Mouse (Mus musculus) lung, embryonic 16.5 days (tissue): ENCODE data around the gene Lcn4. TPM values are rescaled to one million over a fixed set of nuclear protein-coding genes. Genes with fewer than 3 reads are reported as not detected.
"Not testable (repeated sequence)": the region's sequence is repeated elsewhere in the genome, so short reads cannot be mapped to it uniquely, and the experiment has no call there.

Experiments
- ATAC-seq: fragments of 200-750 bp; cut with Nextera tagmentation; 2 replicates; pipeline ENCODE4 v1.8.0; 2017; ENCODE audit warnings: low read depth, mild to moderate bottlenecking, moderate library complexity
- H3K27ac ChIP-seq: fragments of 300-500 bp; sonication (generic); 2 replicates; pipeline ENCODE4 v1.5.1; 2014; ENCODE audit warnings: mild to moderate bottlenecking, control low read depth, low read length
- H3K27me3 ChIP-seq: fragments of 300-500 bp; sonication (generic); 2 replicates; pipeline ENCODE4 v1.6.1; 2014; ENCODE audit warnings: low read depth, low read length, mixed read lengths; ENCODE audit not compliant: control insufficient read depth, insufficient read depth
- H3K36me3 ChIP-seq: fragments of 300-500 bp; sonication (generic); 2 replicates; pipeline ENCODE4 v1.6.1; 2014; ENCODE audit warnings: low read length; ENCODE audit not compliant: control insufficient read depth, insufficient read depth
- H3K4me1 ChIP-seq: fragments of 300-500 bp; sonication (generic); replicated peaks from 2 replicates; pipeline ENCODE4 v1.6.1; 2014; ENCODE audit warnings: low read length, mixed read lengths; ENCODE audit not compliant: control insufficient read depth, insufficient read depth
- H3K4me2 ChIP-seq: fragments of 300-500 bp; sonication (generic); 2 replicates; pipeline ENCODE4 v1.6.1; 2014; ENCODE audit warnings: low read depth, low read length, control low read depth
- H3K4me3 ChIP-seq: fragments of 300-500 bp; sonication (generic); 2 replicates; pipeline ENCODE4 v1.5.1; 2014; ENCODE audit warnings: mild to moderate bottlenecking, low read length, control low read depth
- H3K9ac ChIP-seq: fragments of 300-500 bp; sonication (generic); 2 replicates; pipeline ENCODE4 v1.6.1; 2014; ENCODE audit warnings: low read length, control low read depth
- H3K9me3 ChIP-seq: fragments of 300-500 bp; sonication (generic); 2 replicates; pipeline ENCODE4 v1.6.1; 2016; ENCODE audit warnings: low read length; ENCODE audit not compliant: control insufficient read depth
- WGBS: fragments of 180-500 bp; shearing (Covaris S2); extraction: QIAGEN DNeasy Blood & Tissue Kit; methylation state at CpG from one replicate; pipeline ENCODE4 v1.1.7; 2014; 5-methylcytosine and 5-hydroxymethylcytosine counted together
- polyA plus RNA-seq: library from polyadenylated mRNA; unstranded; fragments of >200 nt; fragmentation: Nextera tagmentation; extraction: Ambion mirVana; gene quantifications from 2 replicates; pipeline ENCODE4 v1.2.1, GENCODE M21; 2015

The Lcn4 gene
- not detected in 2 replicates for polyA plus RNA-seq

DNA sequence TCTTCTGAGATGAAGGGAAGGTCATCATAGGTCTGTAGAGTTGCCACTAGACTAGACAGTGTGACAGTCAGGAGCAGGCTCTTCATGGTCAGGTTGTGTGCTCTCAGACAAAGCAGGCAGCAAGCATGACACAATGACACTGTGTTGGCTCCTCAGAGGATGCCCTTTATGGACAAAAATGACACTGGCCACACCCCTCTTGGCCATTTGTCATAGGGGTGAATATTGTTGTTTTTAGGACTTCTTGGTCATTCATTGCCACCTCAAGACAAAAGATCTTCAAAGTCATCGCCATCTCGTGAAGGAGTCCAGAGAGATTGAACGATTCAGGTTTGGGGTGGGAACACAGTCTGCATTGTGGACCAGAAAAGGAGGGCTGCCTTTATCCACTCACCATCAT lies at the start of gene Lcn4:
Gene Lcn4 (minus strand): TSS at position 101 of the 400 bp plus-strand sequence.
- no peak within 1 kb of the TSS for H3K4me2 ChIP-seq
- no peaks in the 10 kb centered on the region for H3K9me3 ChIP-seq
- no peak within 1 kb of the TSS for H3K27ac ChIP-seq
- no peaks in the 10 kb centered on the region for H3K4me1 ChIP-seq
- no peak for ATAC-seq
- H3K9ac ChIP-seq: no peak within 1 kb of the TSS
- no peaks in the 10 kb centered on the region for H3K36me3 ChIP-seq
- no peak within 1 kb of the TSS for H3K4me3 ChIP-seq
- WGBS: 86% methylated on average over 3 of the region's 3 CpGs
- no peaks in the 10 kb centered on the region for H3K27me3 ChIP-seq

GRCm38 (mm10) chr2:26686171-26686675 lies 15.1 kb upstream of the Lcn4 start:
- H3K4me3 ChIP-seq: no peak overlapping the region
- ATAC-seq: no peak
- 67% methylated on average over 1 of the region's 1 CpGs for WGBS
- no peak overlapping the region for H3K9ac ChIP-seq
- no peaks in the 10 kb centered on the region for H3K36me3 ChIP-seq
- H3K27me3 ChIP-seq: no peaks in the 10 kb centered on the region
- H3K4me2 ChIP-seq: no peak overlapping the region
- H3K27ac ChIP-seq: no peak overlapping the region
- H3K4me1 ChIP-seq: no peaks in the 10 kb centered on the region
- H3K9me3 ChIP-seq: no peaks in the 10 kb centered on the region

- Histone ChIP-seq H3K27me3 (no peaks in the 10 kb centered on the region), H3K9ac (no peak overlapping the region), H3K27ac (no peak overlapping the region), H3K36me3 (no peaks in the 10 kb centered on the region), H3K4me3 (no peak overlapping the region), H3K4me2 (no peak overlapping the region), H3K9me3 (no peaks in the 10 kb centered on the region), H3K4me1 (no peaks in the 10 kb centered on the region)
- ATAC-seq: no peak
These were observed 2.3 kb downstream of the Lcn4 start for GRCm38 (mm10) chr2:26668746-26669145.

GRCm38 (mm10) chr2:26663551-26663950 lies 7.5 kb downstream of the Lcn4 start:
- H3K9me3 ChIP-seq, H3K27me3 ChIP-seq, H3K4me1 ChIP-seq, H3K4me2 ChIP-seq, H3K4me3 ChIP-seq, H3K9ac ChIP-seq, H3K27ac ChIP-seq, H3K36me3 ChIP-seq: not testable (repeated sequence)
- WGBS: 63% methylated on average over 1 of the region's 1 CpGs
- peak; percentile 26; the same call in 1 of the 2 replicates for ATAC-seq

DNA sequence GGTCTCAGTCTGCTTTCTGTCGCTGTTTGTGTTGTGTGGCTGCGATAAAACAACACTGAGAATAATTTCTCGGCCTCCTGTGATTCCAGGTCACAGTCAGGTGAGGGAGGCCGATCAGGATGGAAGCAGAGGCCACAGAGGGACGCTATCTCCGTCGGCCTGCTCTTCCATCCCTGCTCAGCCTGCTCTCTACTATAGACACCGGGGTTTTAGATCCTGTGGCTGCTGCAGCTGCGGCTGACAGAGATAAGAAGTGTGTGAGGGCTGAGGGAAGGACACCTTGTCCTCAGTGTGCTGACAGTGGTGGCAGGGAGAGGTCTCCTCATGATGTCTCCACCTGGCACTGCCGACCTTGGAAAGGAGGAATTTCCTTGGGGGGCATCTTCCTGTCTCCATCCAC lies 8.0 kb downstream of the Lcn4 start:
- no peak for ATAC-seq
- peaks cover 6% of the 10 kb centered on the region; the same call in 1 of the 2 replicates for H3K4me1 ChIP-seq
- WGBS: 56% methylated on average over 10 of the region's 10 CpGs

GRCm38 (mm10) chr2:26662509-26662882 lies 8.6 kb downstream of the Lcn4 start:
- no peak overlapping the region for H3K9ac ChIP-seq
- no peak for ATAC-seq
- peaks cover 6% of the 10 kb centered on the region; the same call in 1 of the 2 replicates for H3K4me1 ChIP-seq
- no peak overlapping the region for H3K4me2 ChIP-seq
- no peaks in the 10 kb centered on the region for H3K36me3 ChIP-seq
- H3K27me3 ChIP-seq: no peaks in the 10 kb centered on the region
- WGBS: 69% methylated on average over 13 of the region's 13 CpGs
- no peak overlapping the region for H3K4me3 ChIP-seq
- no peaks in the 10 kb centered on the region for H3K9me3 ChIP-seq
- H3K27ac ChIP-seq: no peak overlapping the region

More for the DNA sequence above, 8.0 kb downstream of the Lcn4 start:
- Histone ChIP-seq H3K27ac (no peak overlapping the region), H3K4me3 (no peak overlapping the region), H3K36me3 (no peaks in the 10 kb centered on the region), H3K4me2 (no peak overlapping the region), H3K27me3 (no peaks in the 10 kb centered on the region), H3K9me3 (no peaks in the 10 kb centered on the region), H3K9ac (no peak overlapping the region)

DNA sequence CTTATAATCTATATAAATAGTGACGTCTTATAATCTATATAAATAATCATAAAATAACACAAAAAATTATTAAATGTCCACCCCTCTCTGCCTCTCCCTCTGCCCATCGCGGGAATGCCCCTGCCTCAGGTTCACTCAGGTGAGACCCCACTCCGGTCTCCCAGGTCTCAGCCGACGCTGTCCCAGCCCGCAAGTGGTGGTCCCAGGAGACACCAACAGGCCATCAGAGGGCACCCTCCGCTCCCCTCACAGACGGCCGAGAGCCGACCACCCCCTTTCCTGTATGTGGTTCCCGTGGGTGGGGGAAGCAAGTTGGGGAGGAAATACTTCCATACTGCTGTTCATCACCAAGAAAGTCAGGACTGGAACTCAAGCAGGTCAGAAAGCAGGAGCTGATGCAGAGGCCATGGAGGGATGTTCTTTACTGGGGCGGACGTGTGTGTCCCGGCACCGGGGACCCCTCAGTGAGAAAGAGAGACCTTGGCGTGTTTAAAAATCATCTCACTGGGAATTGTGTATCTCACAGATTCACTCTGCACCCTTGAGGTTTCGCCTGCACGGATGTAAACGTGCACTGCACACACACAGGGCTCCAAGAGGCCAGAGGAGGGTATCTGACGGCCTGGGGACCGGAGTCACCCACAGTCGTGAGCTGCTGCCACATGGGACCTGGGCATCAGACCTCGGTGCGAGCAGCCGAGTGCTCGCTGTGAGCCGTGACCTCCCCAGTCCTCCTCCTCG lies 9.1 kb downstream of the Lcn4 start:
- H3K27ac ChIP-seq: no peak overlapping the region
- 34% methylated on average over 29 of the region's 29 CpGs for WGBS
- H3K4me1 ChIP-seq: peaks cover 6% of the 10 kb centered on the region; the same call in 1 of the 2 replicates
- peak; percentile 28; the same call in 1 of the 2 replicates for ATAC-seq
- no peaks in the 10 kb centered on the region for H3K9me3 ChIP-seq
- peak overlapping the region; percentile 74 for H3K4me2 ChIP-seq
- H3K36me3 ChIP-seq: no peaks in the 10 kb centered on the region
- no peaks in the 10 kb centered on the region for H3K27me3 ChIP-seq
- H3K4me3 ChIP-seq: peak overlapping the region; percentile 41
- H3K9ac ChIP-seq: peak overlapping the region; percentile 39

- under 1% methylated on average over 19 of the region's 20 CpGs for WGBS
- peak; percentile 71 for ATAC-seq
- Histone ChIP-seq H3K9me3 (no peaks in the 10 kb centered on the region), H3K27ac (peak overlapping the region; percentile 52; the same call in 1 of the 2 replicates), H3K36me3 (no peaks in the 10 kb centered on the region), H3K4me3 (peak overlapping the region; percentile 41), H3K4me2 (peak overlapping the region; percentile 74), H3K4me1 (peaks cover 6% of the 10 kb centered on the region; the same call in 1 of the 2 replicates), H3K9ac (peak overlapping the region; percentile 39; the same call in 1 of the 2 replicates), H3K27me3 (no peaks in the 10 kb centered on the region)
These were observed 9.8 kb downstream of the Lcn4 start for GRCm38 (mm10) chr2:26661143-26661752.

GRCm38 (mm10) chr2:26657426-26657825 lies 13.7 kb downstream of the Lcn4 start:
- 89% methylated on average over 2 of the region's 2 CpGs for WGBS
- no peaks in the 10 kb centered on the region for H3K27me3 ChIP-seq
- H3K4me2 ChIP-seq: no peak overlapping the region
- no peak overlapping the region for H3K27ac ChIP-seq
- no peak overlapping the region for H3K9ac ChIP-seq
- H3K9me3 ChIP-seq: no peaks in the 10 kb centered on the region
- no peak overlapping the region for H3K4me3 ChIP-seq
- peaks cover 6% of the 10 kb centered on the region; the same call in 1 of the 2 replicates for H3K4me1 ChIP-seq
- H3K36me3 ChIP-seq: no peaks in the 10 kb centered on the region
- no peak for ATAC-seq
